Mouse (Mus musculus): Measurements from ENCODE around the gene Sgtb. TPM values are rescaled to one million over a fixed set of nuclear protein-coding genes. Genes with fewer than 3 reads are reported as not detected.

Sgtb gene
- polyA plus RNA-seq, 1 experiment = not detected

DNA sequence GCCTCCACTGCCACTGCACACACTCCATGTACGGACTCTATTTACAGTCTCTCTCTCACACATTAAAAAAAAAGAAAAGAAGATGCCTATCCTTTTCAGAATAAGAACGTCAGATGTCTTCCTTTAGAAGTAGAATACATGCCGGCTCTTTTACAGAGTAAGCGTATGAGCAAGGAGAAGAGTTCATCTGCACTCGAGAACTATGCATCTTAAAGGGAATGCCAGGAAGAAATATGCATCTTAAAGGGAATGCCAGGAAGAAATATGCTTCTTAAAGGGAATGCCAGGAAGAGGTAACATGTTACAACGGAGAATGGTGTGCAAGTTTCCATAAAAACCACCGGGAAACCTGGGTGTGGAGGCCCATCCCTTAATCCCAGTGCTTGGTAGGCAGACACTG, 45.6 kb downstream of the Sgtb start:
- Histone ChIP-seq H3K9me3 (ENCODE audit: control insufficient read depth, low read length) (no peaks in the 10 kb centered on the region), H3K27me3 (ENCODE audit: control insufficient read depth) (no peaks in the 10 kb centered on the region), H3K4me1 (ENCODE audit: control insufficient read depth) (no peaks in the 10 kb centered on the region), H3K4me3 (replicated peaks) (no peak overlapping the region), H3K36me3 (ENCODE audit: control insufficient read depth) (peaks cover 61% of the 10 kb centered on the region)
- no peak for TF ChIP-seq TAL1 (IDR thresholded peaks at IDR 0.05; ENCODE audit: low read length)
- TF ChIP-seq GATA1 (IDR thresholded peaks at IDR 0.05; ENCODE audit: low read length) = no peak

DNA sequence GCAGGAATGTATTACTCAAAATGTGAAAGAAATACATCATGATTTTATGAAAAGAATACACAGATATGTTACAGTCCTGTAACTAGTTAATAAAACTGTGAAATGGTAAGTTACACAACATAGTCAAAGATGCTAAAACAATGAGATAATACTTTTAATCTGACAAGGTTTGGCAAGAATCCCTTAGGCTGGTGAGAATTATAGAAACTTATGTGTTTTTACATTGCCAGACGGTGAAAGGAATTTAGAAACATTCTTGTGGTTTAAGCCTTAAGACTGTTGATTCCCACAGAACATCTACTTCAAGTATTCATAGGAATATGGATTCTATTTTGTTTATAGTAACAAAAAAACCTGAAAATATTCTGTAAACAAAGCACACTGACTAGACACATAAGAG, 46.1 kb downstream of the Sgtb start:
- H3K9me3 ChIP-seq (ENCODE audit: control insufficient read depth, low read length) = no peaks in the 10 kb centered on the region
- no peak overlapping the region for H3K4me3 ChIP-seq (replicated peaks)
- no peak for TF ChIP-seq GATA1 (IDR thresholded peaks at IDR 0.05; ENCODE audit: low read length)
- TF ChIP-seq TAL1 (IDR thresholded peaks at IDR 0.05; ENCODE audit: low read length) = no peak
- H3K4me1 ChIP-seq (ENCODE audit: control insufficient read depth) = no peaks in the 10 kb centered on the region
- H3K36me3 ChIP-seq (ENCODE audit: control insufficient read depth) = peaks cover 63% of the 10 kb centered on the region
- H3K27me3 ChIP-seq (ENCODE audit: control insufficient read depth) = no peaks in the 10 kb centered on the region

DNA sequence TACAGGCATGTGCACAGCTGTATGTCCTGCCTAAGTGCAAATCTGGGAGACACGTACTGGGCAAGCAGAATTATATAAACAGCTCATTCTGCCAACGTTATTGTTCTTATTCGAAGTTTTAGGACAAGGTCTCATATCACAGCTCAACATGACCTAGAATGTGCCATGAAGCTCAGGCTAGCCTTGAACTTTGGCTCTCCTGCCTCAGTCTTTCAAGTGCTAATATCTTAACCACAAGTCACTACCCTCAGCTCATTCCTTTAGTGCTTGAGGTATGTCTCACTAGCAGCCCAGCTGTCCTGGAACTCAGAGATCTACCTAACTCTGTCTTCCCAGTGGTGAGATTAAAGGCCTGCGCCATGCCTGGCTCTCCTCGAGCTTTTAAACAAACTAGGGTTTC, 62.2 kb downstream of the Sgtb start:
- TF ChIP-seq TAL1 (IDR thresholded peaks at IDR 0.05; ENCODE audit: low read length) (no peak), GATA1 (IDR thresholded peaks at IDR 0.05; ENCODE audit: low read length) (no peak)
- Histone ChIP-seq H3K4me1 (ENCODE audit: control insufficient read depth) (peaks cover 23% of the 10 kb centered on the region), H3K9me3 (ENCODE audit: control insufficient read depth, low read length) (no peaks in the 10 kb centered on the region), H3K27me3 (ENCODE audit: control insufficient read depth) (no peaks in the 10 kb centered on the region), H3K36me3 (ENCODE audit: control insufficient read depth) (peaks cover 54% of the 10 kb centered on the region), H3K4me3 (replicated peaks) (no peak overlapping the region)

DNA sequence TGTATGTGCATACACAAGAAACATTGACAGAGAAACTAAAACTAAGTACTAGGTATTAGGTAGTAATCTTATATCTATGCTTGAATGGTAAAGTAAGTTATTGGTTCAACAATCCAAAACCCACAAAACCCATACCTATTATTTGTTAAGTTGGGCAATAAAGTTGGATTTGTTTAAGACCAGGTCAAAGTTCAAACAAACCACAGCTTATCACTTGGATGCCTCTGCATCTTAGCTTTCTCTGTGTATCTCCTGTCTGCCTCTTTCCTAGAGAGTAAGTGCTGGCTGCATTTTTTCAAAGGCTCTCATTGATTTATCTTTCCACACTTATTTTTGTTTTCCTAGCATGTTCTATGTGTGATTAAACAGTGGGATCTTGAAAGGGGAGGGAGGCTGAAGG, 63.0 kb downstream of the Sgtb start:
- peaks cover 29% of the 10 kb centered on the region for H3K4me1 ChIP-seq (ENCODE audit: control insufficient read depth)
- no peaks in the 10 kb centered on the region for H3K9me3 ChIP-seq (ENCODE audit: control insufficient read depth, low read length)
- H3K36me3 ChIP-seq (ENCODE audit: control insufficient read depth) = peaks cover 46% of the 10 kb centered on the region
- no peaks in the 10 kb centered on the region for H3K27me3 ChIP-seq (ENCODE audit: control insufficient read depth)
- TF ChIP-seq TAL1 (IDR thresholded peaks at IDR 0.05; ENCODE audit: low read length) (no peak), GATA1 (IDR thresholded peaks at IDR 0.05; ENCODE audit: low read length) (no peak)
- H3K4me3 ChIP-seq (replicated peaks) = no peak overlapping the region

DNA sequence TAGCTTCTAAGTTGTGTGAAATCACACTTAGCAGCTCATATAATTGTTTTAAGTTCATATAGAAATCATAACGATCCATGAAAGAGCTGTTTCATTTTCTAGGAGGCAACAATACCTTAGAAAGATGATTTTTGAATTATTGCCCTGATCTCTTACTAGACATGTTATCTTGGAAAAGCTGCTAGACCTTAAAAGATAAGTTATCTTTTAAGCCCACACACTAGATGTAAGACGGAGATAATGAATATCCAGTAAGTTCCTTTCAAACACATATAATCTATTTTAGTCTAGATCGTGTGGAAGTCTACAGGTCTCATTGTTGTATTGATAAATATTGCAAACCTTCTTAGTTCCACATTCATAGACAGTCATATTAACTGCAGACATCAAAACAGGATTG, 67.3 kb downstream of the Sgtb start:
- Histone ChIP-seq H3K9me3 (ENCODE audit: control insufficient read depth, low read length) (no peaks in the 10 kb centered on the region), H3K4me3 (replicated peaks) (peak overlapping the region; percentile 74), H3K4me1 (ENCODE audit: control insufficient read depth) (peaks cover 39% of the 10 kb centered on the region), H3K27me3 (ENCODE audit: control insufficient read depth) (no peaks in the 10 kb centered on the region), H3K36me3 (ENCODE audit: control insufficient read depth) (peaks cover 33% of the 10 kb centered on the region)
- TF ChIP-seq GATA1 (IDR thresholded peaks at IDR 0.05; ENCODE audit: low read length) (peak; percentile 60), TAL1 (IDR thresholded peaks at IDR 0.05; ENCODE audit: low read length) (no peak)

DNA sequence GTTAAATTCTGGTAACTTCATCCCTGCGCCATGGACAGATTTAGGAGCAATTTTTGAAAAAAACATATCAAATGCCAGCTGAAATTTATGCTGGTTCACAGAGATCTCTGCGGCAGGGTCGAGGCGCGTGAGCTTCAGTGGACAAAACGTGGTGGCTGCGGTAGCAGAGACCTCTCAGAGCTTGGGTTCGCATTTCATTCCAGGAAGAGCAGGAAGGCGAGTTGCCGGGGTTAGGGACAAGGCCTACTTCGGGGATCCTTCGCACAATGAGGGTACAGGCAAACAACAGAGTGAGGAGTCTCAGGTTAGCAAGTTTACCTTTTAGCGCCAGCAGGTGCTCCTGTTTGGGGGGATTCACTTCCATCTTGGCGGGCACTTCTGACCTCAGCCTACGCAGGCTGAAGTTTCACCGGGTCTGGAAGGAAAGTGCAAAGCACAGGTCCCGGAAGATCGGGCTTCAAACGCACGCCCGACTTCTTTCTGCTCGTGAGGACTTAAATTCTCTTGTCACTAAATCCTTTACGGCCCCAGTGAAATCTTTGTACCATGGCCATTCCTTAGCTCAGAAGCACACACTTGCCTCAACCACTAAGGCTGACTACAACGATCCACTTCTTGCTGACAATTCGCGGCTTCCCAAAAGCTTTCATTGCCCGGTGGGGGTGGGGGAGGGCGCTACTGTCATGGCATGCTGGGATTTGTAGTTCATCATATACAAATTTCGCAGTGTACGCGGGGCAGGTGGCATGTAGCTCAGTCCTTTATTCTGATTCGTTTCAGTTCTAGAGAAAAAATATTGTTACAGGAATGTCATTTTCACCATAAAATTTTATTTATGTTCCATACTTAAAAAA, 68.5 kb downstream of the Sgtb start, which contains the start of gene Trappc13:
Gene Trappc13 (minus strand): TSS at position 674 of the 854 bp plus-strand sequence.
- Histone ChIP-seq H3K27me3 (ENCODE audit: control insufficient read depth) (no peaks in the 10 kb centered on the region), H3K4me3 (replicated peaks) (peak within 1 kb of the TSS; percentile 74), H3K4me1 (ENCODE audit: control insufficient read depth) (peaks cover 34% of the 10 kb centered on the region), H3K36me3 (ENCODE audit: control insufficient read depth) (peaks cover 43% of the 10 kb centered on the region), H3K9me3 (ENCODE audit: control insufficient read depth, low read length) (no peaks in the 10 kb centered on the region)
- TF ChIP-seq GATA1 (IDR thresholded peaks at IDR 0.05; ENCODE audit: low read length) (peak; percentile 30; the same call in 1 of the 2 replicates), TAL1 (IDR thresholded peaks at IDR 0.05; ENCODE audit: low read length) (no peak)

DNA sequence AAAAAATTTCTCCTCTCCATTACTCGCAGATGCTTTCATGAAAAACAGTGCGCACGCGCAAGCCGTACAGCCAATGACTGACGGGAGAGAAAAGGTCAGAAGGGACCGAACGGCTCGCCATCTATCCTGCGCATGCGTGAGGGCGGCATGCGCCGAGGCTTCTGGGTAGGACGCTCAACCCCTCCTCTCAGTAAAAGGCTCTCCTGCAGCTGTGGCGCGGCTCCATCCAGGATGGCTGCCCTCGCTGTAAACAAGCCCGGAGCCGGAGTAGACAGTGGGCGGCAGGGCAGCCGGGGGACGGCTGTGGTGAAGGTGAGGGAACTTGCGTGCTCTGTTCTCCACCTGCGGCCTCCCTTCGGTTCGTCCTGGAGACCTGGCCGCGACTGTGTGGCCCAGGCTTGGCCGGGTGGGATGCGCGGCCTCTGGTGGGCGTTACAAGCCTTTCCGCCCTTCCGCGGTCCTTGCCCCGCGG, 69.1 kb downstream of the Sgtb start, which contains the start of gene Trim23:
Gene Trim23 (plus strand): TSS at position 148 of the 472 bp plus-strand sequence.
- no peaks in the 10 kb centered on the region for H3K27me3 ChIP-seq (ENCODE audit: control insufficient read depth)
- peaks cover 48% of the 10 kb centered on the region for H3K36me3 ChIP-seq (ENCODE audit: control insufficient read depth)
- no peak for TF ChIP-seq GATA1 (IDR thresholded peaks at IDR 0.05; ENCODE audit: low read length)
- no peak for TF ChIP-seq TAL1 (IDR thresholded peaks at IDR 0.05; ENCODE audit: low read length)
- H3K4me1 ChIP-seq (ENCODE audit: control insufficient read depth) = peaks cover 32% of the 10 kb centered on the region
- no peaks in the 10 kb centered on the region for H3K9me3 ChIP-seq (ENCODE audit: control insufficient read depth, low read length)
- H3K4me3 ChIP-seq (replicated peaks) = peak within 1 kb of the TSS; percentile 74

DNA sequence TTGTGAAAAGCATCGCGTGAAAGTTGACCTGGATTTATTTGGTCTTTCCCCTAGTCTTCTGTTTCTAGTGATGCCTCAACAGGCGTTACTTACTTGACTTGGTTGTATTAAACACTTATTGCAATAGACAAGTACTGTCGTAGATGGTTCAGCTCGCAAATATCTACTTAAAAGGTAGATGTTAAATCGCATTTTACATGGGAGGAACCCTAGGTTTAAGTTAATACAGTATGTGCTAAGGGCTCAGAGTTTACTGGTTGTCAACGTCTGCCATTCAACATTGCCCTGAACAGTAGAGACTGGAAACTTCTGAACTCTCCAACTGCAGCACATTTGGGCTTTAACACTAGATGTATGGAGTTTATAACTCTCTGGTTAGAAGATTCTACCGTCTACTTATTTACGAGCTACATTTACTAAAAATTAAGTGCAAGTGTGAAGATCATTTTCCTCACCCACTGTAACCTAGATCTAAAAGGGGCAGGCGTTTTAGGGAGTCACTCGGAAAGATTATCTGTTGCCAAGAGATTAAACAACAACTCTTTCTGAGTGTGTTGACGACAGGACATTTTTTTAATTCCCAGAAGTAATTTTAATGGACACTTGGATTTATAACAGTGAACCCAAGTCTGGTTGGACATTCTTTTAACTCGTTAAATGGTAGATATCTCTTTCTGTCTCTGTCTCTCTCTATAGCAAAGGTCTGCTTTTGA, 69.8 kb downstream of the Sgtb start:
- peak; percentile 59; the same call in 2 of the 3 replicates for TF ChIP-seq TAL1 (IDR thresholded peaks at IDR 0.05; ENCODE audit: low read length)
- TF ChIP-seq GATA1 (IDR thresholded peaks at IDR 0.05; ENCODE audit: low read length) = peak; percentile 76
- H3K4me3 ChIP-seq (replicated peaks) = peak overlapping the region; percentile 74
- H3K9me3 ChIP-seq (ENCODE audit: control insufficient read depth, low read length) = no peaks in the 10 kb centered on the region
- H3K36me3 ChIP-seq (ENCODE audit: control insufficient read depth) = peaks cover 51% of the 10 kb centered on the region
- H3K4me1 ChIP-seq (ENCODE audit: control insufficient read depth) = peaks cover 32% of the 10 kb centered on the region
- no peaks in the 10 kb centered on the region for H3K27me3 ChIP-seq (ENCODE audit: control insufficient read depth)

DNA sequence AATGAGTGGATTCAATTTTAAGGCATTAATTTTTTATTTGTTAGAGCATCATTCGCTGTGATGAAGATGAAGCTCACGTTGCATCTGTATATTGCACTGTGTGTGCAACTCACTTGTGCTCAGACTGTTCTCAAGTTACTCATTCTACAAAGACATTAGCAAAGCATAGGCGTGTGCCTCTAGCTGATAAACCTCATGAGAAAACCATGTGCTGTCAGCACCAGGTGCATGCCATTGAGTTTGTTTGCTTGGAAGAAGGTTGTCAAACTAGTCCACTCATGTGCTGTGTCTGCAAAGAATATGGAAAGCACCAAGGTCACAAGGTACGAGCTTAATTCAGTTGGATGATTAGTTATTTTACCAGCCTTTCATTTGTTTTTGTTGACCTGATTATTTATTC, 77.8 kb downstream of the Sgtb start:
- Histone ChIP-seq H3K9me3 (ENCODE audit: control insufficient read depth, low read length) (no peaks in the 10 kb centered on the region), H3K4me1 (ENCODE audit: control insufficient read depth) (no peaks in the 10 kb centered on the region), H3K4me3 (replicated peaks) (no peak overlapping the region), H3K36me3 (ENCODE audit: control insufficient read depth) (peaks cover 88% of the 10 kb centered on the region), H3K27me3 (ENCODE audit: control insufficient read depth) (no peaks in the 10 kb centered on the region)
- TF ChIP-seq GATA1 (IDR thresholded peaks at IDR 0.05; ENCODE audit: low read length) (no peak), TAL1 (IDR thresholded peaks at IDR 0.05; ENCODE audit: low read length) (no peak)

Other genes starting within 250 kb of the Sgtb start
- 0.13 TPM in 2 replicates for gene Erbin, start 189.2 kb upstream of the Sgtb start, polyA plus RNA-seq (2012)
- gene Nln, start 127 bp upstream of the Sgtb start, polyA plus RNA-seq (2012) = 0.13 and 0.18 TPM in 2 replicates
- gene Trappc13, start 68.7 kb downstream of the Sgtb start, polyA plus RNA-seq (2012) = 0.02 and 0.06 TPM in 2 replicates
- gene Trim23, start 69.1 kb downstream of the Sgtb start, polyA plus RNA-seq (2012) = 0.12 and 0.13 TPM in 2 replicates
- 0.10 and 0.29 TPM in 2 replicates for gene Cenpk, start 118.9 kb downstream of the Sgtb start, polyA plus RNA-seq (2012)
- gene Ppwd1, start 119.1 kb downstream of the Sgtb start, polyA plus RNA-seq (2012) = 0.61 and 0.92 TPM in 2 replicates
- gene Adamts6, start 178.1 kb downstream of the Sgtb start, polyA plus RNA-seq (2012) = not detected in 2 replicates